Mouse (Mus musculus): Measurements from ENCODE around the gene Fcho1.
"Not testable (repeated sequence)": the region's sequence is repeated elsewhere in the genome, so short reads cannot be mapped to it uniquely, and the experiment has no call there.

Fcho1 gene

DNA sequence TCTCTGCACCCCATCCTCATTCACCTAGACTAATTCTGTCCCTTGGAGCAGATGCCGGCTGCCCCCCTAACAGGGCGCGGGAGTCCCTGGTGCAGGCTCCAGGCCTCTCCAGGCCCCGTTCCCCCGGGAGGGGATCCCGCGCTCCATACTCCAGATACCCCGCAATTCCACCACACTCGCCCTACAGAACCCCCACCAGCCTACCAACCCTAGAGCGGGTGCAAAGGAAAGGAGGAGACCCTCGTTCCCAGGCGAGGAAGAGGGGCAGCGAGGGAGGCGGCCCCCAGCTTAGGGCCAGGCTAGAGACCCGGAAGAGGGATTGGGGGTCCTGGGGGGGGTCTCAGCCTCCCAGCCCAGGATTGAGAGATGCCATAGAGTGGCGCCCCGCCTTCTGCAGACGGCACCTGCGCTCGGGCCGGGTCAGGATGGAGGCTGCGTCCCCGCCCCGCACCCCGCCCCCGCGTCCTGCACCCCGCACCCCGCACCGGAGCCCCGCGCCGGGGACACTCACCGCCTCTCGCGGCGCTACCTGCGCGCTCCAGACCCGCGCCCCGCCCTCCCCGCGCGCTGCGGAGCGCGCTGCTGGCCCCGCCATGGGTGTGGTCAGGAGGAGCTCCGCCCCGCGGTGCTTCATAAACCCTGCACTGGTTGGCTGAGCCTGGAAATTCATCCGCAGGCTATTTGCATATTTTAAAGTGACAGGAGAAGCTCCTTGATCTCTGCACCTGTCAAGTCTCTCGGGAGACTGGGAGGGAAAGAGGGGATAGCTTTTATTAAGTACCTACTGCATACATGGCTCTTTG is at the start of gene Fcho1:
Fcho1 (minus strand) TSS at position 595 of the 803 bp plus-strand sequence.
- peak; percentile 92 for DNase-seq

- DNase-seq = no peak
These were observed 45.8 kb upstream of the Fcho1 start for GRCm38 (mm10) chr8:71771336-71771735.

DNA sequence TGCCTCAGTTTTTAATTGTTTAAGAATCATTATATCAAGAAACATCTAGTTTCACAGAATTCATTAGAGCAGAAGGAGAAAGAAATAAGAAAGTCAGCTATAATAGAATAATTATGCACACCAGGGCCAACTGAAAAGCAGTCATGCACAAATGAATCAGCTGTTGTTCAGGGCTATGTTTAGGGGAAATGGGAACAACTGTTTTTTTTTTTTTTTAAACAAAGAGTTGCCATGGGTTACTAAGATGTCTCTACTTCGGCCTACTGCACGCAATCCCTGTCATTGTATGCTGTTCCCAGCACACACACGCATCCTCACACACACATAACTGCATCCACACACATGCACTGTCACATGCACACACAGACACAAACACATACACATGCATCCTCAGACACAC is 33.3 kb upstream of the Fcho1 start:
- DNase-seq = no peak

GRCm38 (mm10) chr8:71752881-71753552 is 27.5 kb upstream of the Fcho1 start:
- DNase-seq = not testable (repeated sequence)

- DNase-seq = not testable (repeated sequence)
These were observed 26.7 kb upstream of the Fcho1 start for GRCm38 (mm10) chr8:71752263-71752662.

DNA sequence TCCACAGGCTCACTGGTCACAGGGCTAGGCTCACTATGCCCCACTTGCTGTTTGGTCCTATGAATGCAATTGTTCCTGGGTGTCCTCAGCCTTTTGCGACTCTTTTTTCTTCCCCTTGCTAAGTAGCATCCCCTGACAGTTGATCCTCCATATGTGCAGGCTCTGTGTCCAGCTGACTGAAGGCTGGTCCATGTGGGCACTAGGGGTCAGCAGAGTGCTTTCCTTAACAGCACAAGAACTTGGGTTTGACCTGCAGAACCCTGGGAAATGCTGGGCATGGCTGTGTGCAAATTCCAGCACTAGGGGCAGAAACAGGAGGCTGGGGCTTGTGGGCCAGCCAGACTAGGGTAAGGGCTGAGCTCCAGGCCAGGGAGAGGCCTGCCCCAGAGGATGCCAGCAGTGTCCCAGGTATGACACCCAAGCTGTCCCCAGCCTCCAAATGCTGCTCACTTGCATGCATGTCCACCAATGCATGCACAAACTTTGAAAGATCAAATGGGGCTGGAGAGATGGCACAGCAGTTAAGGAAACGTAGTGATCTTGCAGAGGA is 25.9 kb upstream of the Fcho1 start:
- peak; percentile 56 for DNase-seq

DNA sequence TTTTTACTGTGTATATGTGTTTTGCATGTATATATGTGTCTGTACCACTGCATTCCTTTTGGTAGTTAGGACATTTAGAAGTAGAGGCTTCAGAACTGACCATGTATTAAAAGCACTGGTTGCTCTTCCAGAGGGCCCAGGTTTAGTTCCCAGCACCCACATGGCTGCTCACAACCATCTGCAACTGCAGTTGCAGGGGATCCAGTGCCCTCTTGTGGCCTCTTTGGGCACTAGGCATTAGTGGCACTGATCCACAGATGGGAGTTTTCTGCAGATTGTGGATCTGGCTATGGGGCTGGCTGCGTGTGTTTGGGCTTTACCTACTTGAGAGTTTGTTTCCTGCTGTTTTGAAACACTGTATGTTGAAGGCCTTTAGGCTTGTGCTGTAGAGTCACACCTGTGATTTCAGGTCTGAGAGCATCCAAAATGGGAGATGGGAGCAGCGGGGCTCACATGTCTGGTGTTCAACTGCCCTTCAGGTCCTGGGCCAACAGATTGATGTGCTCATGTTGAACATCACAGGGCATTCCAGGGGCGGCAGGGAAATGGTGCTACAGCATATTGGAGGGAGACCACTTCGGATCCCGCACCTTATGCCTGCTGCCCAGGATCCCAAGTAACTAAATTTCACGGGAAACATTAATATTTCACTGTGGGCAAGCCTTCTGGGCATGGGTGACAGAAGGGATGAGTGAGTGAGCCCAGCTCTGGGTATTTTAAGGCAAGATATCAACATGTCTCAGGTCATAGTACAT is 24.0 kb upstream of the Fcho1 start:
- not testable (repeated sequence) for DNase-seq

- DNase-seq = not testable (repeated sequence)
These were observed 21.6 kb upstream of the Fcho1 start for GRCm38 (mm10) chr8:71747082-71747481.

DNA sequence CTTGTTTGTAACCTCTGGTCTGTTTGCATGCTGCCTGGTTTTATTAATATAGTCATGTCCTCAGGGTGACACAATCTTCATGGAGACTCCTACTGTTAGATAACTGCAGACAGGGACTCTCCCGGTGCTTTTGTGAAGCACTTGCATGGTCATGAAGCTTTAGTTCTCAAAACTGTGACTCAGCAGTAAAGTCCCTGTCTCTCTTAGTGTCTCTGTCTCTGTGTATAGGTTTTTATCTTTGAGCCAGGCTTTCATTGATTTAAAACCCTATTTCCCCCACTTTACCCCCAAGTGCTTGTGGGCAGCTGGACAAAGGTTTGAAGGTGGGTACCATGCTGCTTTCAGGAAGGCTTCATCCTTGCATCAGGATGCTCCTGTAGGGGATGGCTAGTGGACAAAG is 19.8 kb upstream of the Fcho1 start:
- DNase-seq = no peak

DNA sequence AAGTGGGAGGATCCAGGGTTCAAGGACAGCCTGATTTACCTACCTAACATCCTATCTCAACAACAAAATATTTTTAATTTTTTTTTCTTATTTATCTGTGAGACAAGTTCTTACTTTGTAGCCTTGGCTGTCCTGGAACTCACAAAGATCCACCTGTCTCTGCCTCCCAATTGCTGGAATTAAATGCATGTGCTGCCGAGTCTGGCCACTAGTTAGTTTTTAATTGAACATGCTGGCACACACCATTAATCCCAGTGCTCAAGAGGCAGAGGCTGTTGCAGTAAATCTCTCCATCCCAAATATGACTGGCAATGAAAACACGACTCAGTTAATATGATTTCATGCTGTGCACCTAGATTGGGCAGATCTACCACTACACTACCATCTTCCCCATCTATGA is 17.3 kb upstream of the Fcho1 start:
- no peak for DNase-seq

DNA sequence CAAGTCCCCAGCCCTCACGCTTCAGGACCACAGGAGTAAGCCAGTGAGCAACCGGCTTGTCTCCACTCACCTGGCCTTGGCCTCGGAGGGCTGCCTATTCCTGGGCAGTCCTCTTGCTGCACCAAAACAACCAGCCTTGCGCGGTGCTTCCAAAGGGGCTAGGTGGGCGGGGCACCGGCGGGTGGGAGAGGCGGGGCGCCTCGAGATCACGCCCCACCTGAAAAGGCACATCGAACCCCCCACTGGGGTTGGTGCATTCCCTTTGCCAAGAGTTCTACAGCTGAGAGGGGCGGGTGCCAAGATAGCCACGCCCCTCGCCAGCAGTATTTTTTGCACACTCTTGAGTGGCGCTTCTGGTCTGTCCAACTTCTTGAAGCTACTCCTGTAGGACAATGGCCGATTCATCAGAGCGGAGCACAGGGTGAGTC is 16.2 kb upstream of the Fcho1 start:
- peak; percentile 39 for DNase-seq

- no peak for DNase-seq
These were observed 15.7 kb upstream of the Fcho1 start for GRCm38 (mm10) chr8:71741226-71741625.

- not testable (repeated sequence) for DNase-seq
These were observed 12.8 kb upstream of the Fcho1 start for GRCm38 (mm10) chr8:71738316-71738715.

DNA sequence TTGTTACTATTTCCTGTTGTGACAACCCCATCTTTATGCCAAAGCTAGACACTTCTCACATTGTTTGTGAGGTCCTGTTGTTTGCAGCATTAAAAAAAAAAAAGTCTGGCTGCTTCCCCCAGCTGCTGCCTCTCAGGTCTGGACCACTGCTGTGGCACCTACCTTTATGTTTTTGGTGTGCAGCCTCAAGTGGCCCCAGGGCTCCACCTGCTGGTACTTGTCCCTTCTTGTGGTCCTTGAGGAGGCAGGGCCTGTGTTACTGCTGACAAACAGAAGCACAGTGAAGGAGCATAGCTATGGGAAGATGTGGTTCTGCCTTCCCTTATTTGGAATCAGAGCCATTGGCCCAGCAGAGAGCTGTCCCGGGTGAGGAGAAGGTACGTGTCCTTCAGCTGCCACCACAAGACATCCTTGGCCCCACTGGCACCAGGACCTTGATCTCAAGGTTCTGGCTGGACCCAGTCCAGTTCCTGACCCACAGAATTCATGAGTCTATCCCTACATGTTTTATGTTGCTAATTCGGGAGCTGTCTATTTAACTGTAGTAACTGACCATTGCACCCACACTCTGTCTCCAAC is 6.2 kb upstream of the Fcho1 start:
- peak; percentile 55 for DNase-seq

DNA sequence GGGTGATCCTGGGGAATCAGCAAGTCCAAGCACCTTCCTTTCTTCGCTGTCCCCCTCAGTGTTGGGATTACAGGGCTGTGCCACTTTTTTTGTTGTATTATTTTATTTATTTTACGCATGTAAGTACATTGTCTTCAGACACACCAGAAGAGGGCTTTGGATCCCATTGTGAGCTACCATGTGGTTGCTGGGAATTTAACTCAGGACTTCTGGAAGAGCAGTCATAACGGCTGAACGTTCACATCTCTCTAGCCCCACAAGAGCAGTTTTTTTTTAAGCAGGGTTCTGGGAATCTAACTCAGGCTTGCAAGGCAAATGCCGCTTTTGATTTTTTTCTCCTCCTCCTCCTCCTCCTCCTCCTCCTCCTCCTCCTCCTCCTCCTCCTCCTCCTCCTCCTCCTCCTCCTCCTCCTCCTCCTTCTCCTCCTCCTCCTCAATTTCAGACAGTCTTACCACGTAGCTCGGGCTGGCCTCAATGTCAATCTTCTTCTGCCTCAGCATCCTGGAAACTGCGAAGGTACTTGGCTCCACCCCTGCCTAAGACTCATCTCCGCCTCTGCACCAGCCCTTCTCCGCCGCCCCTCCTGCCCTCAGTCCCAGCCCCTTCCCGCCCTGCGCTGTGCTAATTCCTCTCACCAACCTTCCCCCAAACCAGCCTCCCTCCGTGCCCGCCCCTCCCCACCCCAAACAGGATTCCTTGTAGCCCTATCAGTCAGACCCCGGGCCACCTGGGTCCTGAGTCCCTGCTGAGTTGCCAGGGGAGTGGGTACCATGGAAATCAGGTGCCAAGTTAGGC is 3.5 kb upstream of the Fcho1 start:
- DNase-seq = peak; percentile 44

- peak; percentile 61 for DNase-seq
These were observed 2.8 kb upstream of the Fcho1 start for GRCm38 (mm10) chr8:71728240-71728785.

DNA sequence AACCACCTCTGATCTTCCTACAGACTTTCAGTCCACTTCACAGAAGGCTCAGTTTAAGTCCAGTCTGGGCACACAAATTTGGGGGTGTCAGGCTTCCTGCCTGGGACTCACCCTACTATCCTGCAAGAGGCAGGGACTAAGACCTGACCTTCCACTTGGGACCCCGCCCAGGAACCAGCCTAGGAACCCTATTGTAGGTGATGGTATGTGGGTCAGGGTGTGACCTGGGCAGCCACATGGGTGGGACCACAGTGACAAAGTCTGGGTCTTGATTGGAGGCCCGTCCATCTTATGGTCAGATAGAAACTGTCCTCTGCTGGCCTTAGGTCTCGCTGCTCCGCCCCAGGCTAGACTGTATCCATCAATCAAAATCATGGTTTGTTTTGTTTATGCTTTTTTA is 1.1 kb downstream of the Fcho1 start:
- DNase-seq = no peak

DNA sequence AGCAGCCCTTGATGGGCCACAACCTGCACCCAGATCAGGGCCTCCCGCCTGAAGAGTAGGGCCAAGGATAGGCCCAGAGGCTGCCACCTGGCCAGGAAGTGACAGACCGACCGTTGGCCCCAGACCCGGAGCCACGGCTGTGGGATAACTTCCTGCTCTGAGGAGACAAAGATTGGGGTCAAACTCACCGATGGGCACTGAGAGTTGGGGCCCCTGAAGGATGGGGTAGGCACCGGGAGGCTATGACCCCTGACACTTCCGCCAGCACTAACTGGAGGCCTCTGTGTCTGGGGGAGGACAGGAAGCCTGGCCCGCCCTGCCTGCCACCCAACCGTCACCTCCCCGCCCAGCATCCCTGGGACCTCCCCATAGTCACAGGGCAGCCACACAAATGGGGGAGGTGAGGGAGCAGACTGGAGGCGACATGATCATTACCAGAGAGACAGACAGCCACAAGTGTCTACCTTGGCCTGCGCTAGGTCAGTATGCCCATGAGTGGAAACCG is 2.4 kb downstream of the Fcho1 start:
- DNase-seq = no peak

DNA sequence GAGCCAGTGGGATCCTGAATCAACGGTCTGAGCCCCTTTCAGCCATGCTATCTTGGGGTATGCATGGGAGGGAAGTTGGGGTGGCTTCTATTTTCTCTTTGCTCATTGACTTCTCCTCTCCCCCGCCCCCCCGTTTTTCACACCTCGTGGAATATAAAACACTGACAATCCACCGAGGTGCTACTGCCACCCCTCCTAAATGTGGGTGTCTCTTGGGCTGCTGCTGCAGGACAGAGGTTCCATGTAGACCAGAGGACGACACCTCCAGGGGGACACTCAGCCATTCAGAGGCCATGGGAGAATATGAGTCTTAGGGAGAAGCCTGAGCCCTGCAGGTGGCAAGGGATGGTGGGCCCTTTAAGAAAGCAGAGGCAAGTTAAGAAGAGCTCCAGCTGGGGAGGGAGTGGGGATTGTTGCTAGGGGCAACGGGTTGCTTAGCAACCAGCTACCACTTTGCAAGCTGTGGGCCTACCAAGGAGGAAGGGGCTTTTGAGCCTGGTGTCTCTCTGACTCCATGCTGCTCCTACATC is 5.5 kb downstream of the Fcho1 start:
- DNase-seq = peak; percentile 87

GRCm38 (mm10) chr8:71719218-71719617 is 6.3 kb downstream of the Fcho1 start:
- DNase-seq = no peak

DNA sequence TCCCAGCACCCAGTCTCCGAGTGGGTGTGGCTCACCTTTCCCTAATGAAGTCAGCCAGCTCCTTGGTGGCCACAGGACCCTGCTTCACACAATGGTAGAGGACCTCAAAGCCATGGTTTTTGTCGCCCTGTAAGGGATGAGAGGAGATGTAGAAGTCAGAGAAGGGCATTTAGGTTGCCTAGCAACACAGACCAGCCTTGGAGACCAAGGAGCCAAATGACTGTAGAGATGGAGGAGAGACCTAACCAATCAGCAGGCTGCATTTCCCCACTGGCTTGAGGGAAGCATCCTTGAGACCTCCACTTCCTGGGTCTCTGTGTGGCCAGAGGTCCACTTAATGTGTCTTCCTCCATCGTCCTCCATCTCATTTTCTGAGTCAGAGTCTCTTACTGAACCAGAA is 7.3 kb downstream of the Fcho1 start:
- DNase-seq = no peak

All from embryo, embryonic 11 days (tissue).